Mouse (Mus musculus) intestine, embryonic 14.5 days (tissue): ENCODE results near the gene Krtap4-7. TPM values are rescaled to one million over a fixed set of nuclear protein-coding genes. Genes with fewer than 3 reads are reported as not detected.
"Not testable (repeated sequence)": the region's sequence is repeated elsewhere in the genome, so short reads cannot be mapped to it uniquely, and the experiment has no call there.

Experiments
- ATAC-seq: fragments of 200-750 bp; cut with Nextera tagmentation; replicated peaks from 2 replicates; pipeline ENCODE4 v1.8.0; 2017; ENCODE audit warnings: low read depth, moderate number of reproducible peaks, moderate TSS enrichment, moderate library complexity; ENCODE audit not compliant: low FRiP score, low TSS enrichment
- DNase-seq: peaks from one replicate; pipeline ENCODE4 v3.0.0-alpha.2; 2018; ENCODE audit warnings: low spot score
- H3K27ac ChIP-seq: fragments of 300-500 bp; sonication (generic); 2 replicates; pipeline ENCODE4 v1.5.1; 2014; ENCODE audit warnings: low read depth, mild to moderate bottlenecking, control low read depth
- H3K27me3 ChIP-seq: fragments of 300-500 bp; sonication (generic); replicated peaks from 2 replicates; pipeline ENCODE4 v1.6.1; 2014; ENCODE audit warnings: low read length, control low read depth; ENCODE audit not compliant: control insufficient read depth, insufficient read depth
- H3K36me3 ChIP-seq: fragments of 300-500 bp; sonication (generic); 2 replicates; pipeline ENCODE4 v1.6.1; 2014; ENCODE audit warnings: low read length, control low read depth; ENCODE audit not compliant: control insufficient read depth, insufficient read depth
- H3K4me1 ChIP-seq: fragments of 300-500 bp; sonication (generic); replicated peaks from 2 replicates; pipeline ENCODE4 v1.6.1; 2014; ENCODE audit warnings: low read length, control low read depth, mixed read lengths; ENCODE audit not compliant: control insufficient read depth, insufficient read depth
- H3K4me2 ChIP-seq: fragments of 300-500 bp; sonication (generic); 2 replicates; pipeline ENCODE4 v1.6.1; 2014; ENCODE audit warnings: low read length
- H3K4me3 ChIP-seq: fragments of 300-500 bp; sonication (generic); 2 replicates; pipeline ENCODE4 v1.5.1; 2014; ENCODE audit warnings: low read depth, low read length, control low read depth, mixed read lengths
- H3K9ac ChIP-seq: fragments of 300-500 bp; sonication (generic); 2 replicates; pipeline ENCODE4 v1.6.1; 2014; ENCODE audit warnings: mild to moderate bottlenecking, low read length
- H3K9me3 ChIP-seq: fragments of 300-500 bp; sonication (generic); 2 replicates; pipeline ENCODE4 v1.6.1; 2016; ENCODE audit warnings: low read length, control low read depth; ENCODE audit not compliant: control insufficient read depth
- WGBS: fragments of 180-500 bp; shearing (Covaris S2); extraction: QIAGEN DNeasy Blood & Tissue Kit; methylation state at CpG from one replicate; pipeline ENCODE4 v1.1.7; 2014; 5-methylcytosine and 5-hydroxymethylcytosine counted together
- polyA plus RNA-seq: library from polyadenylated mRNA; unstranded; fragments of >200 nt; fragmentation: Nextera tagmentation; extraction: Ambion mirVana; gene quantifications from 2 replicates; pipeline ENCODE4 v1.2.1, GENCODE M21; 2014

Gene Krtap4-7
- polyA plus RNA-seq, 1 experiment from 2014 or later: not detected

DNA sequence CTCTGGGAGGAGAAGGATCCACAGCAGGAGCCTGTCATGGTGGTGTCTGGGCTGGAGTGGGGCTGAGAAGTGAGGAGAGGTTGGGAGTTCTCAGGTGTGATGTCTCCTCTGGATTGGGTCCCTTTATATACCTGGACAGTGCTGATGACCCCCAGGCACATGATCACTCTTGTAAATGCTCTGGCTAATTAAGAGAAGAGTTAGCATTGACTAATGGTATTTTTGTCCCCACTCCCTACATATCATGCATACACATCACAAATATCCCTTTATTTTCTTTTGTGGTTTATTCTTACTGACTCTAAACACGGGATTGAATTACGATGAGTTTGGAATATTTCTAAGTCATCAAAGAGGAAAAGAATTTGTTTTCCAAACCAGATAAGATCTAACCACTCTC is 23.6 kb downstream of the Krtap4-7 start, which contains the start of gene Gm11562:
Gene Gm11562 (minus strand): TSS at position 101 of the 400 bp plus-strand sequence.
- 77% methylated on average over 2 of the region's 2 CpGs for WGBS
- no peaks in the 10 kb centered on the region for H3K4me1 ChIP-seq
- no peaks in the 10 kb centered on the region for H3K9me3 ChIP-seq
- H3K4me3 ChIP-seq: no peak within 1 kb of the TSS
- H3K27me3 ChIP-seq: no peaks in the 10 kb centered on the region
- ATAC-seq: no peak
- DNase-seq: no peak
- H3K27ac ChIP-seq: no peak within 1 kb of the TSS
- H3K9ac ChIP-seq: no peak within 1 kb of the TSS
- no peak within 1 kb of the TSS for H3K4me2 ChIP-seq
- no peaks in the 10 kb centered on the region for H3K36me3 ChIP-seq

GRCm38 (mm10) chr11:99614796-99615363 is 29.0 kb downstream of the Krtap4-7 start, which contains the start of gene Krtap2-4:
Gene Krtap2-4, minus strand, starts transcription at chr11:99614846.
- ATAC-seq (no peak), DNase-seq (no peak)
- H3K9me3 ChIP-seq: no peaks in the 10 kb centered on the region
- H3K9ac ChIP-seq: no peak within 1 kb of the TSS
- H3K4me2 ChIP-seq: no peak within 1 kb of the TSS
- WGBS: 72% methylated on average over 3 of the region's 3 CpGs
- H3K27me3 ChIP-seq: no peaks in the 10 kb centered on the region
- no peaks in the 10 kb centered on the region for H3K36me3 ChIP-seq
- H3K4me3 ChIP-seq: no peak within 1 kb of the TSS
- H3K27ac ChIP-seq: no peak within 1 kb of the TSS
- H3K4me1 ChIP-seq: no peaks in the 10 kb centered on the region

DNA sequence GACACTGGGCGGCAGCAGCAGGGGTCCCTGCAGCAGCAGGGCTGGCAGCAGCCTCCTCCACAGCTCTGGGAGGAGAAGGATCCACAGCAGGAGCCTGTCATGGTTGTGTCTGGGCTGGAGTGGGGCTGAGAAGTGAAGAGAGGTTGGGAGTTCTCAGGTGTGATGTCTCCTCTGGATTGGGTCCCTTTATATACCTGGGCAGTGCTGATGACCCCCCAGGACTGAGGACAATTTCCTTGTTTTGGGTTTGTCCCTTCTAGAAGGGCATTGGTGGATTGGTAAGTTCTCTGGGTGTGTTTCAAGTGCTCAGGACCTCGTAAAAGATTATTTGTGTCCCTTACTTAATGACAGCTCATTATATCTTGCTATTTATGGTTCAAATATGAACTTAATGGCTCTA is 33.8 kb downstream of the Krtap4-7 start, which contains the start of gene Gm11937:
Gene Gm11937 (minus strand): TSS at position 101 of the 400 bp plus-strand sequence.
- not testable (repeated sequence) for DNase-seq, H3K4me1 ChIP-seq

DNA sequence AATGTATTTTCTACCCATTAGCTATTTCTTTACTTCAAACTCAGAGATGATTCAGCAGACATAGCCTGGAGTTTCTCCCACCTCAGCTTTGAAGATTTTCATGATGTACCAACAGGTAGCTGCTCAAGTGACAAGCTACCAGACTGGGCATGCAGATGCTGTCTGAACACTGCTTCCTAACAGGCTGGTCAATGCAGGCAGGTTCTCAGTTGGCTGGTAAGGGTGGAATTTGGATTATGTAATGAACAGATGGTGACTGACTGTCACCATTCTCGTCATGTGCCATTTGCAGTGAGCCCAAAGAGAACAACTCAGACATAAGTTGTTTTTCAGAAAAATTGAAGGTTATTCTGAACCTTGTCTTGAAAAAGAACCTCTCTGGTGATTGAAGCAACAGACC is 34.8 kb downstream of the Krtap4-7 start:
- ATAC-seq (no peak), DNase-seq (no peak)
- Histone ChIP-seq H3K9me3 (no peaks in the 10 kb centered on the region), H3K4me2 (no peak overlapping the region), H3K36me3 (no peaks in the 10 kb centered on the region), H3K27me3 (no peaks in the 10 kb centered on the region), H3K4me1 (no peaks in the 10 kb centered on the region), H3K4me3 (no peak overlapping the region), H3K27ac (no peak overlapping the region), H3K9ac (no peak overlapping the region)
- 76% methylated on average over 1 of the region's 1 CpGs for WGBS

More for the DNA sequence above, 33.8 kb downstream of the Krtap4-7 start, which contains the start of gene Gm11937:
- not testable (repeated sequence) for H3K4me3 ChIP-seq, H3K4me2 ChIP-seq, H3K27me3 ChIP-seq, H3K36me3 ChIP-seq, H3K9me3 ChIP-seq, H3K27ac ChIP-seq, H3K9ac ChIP-seq, ATAC-seq
- WGBS: 47% methylated on average over 2 of the region's 2 CpGs

GRCm38 (mm10) chr11:99603208-99603607 is 40.7 kb downstream of the Krtap4-7 start, which contains the start of gene Gm11938:
Gene Gm11938, minus strand, starts transcription at chr11:99603308.
- not testable (repeated sequence) for ATAC-seq, H3K4me1 ChIP-seq, H3K4me3 ChIP-seq, H3K36me3 ChIP-seq, H3K9ac ChIP-seq, DNase-seq, H3K27me3 ChIP-seq, H3K27ac ChIP-seq, H3K9me3 ChIP-seq, H3K4me2 ChIP-seq
- 43% methylated on average over 1 of the region's 1 CpGs for WGBS

DNA sequence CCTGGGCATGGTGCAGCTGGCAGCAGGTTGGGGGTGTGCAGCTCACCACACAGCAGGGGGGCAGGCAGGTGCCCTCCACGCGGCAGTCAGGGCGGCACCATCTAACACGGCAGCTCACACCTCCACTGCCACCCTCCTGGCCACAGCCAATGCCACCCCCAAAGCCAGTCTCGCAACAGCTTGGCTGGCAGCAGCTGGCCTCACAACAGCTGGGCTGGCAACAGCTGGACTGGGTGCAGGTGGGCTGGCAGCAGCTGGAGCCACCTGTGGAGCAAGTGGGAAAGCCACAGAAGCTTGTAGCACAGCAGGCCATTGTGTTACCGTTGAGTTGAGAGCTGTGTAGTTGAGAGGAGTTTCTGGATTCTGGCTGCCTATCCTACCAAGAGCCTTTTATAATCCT is 46.1 kb downstream of the Krtap4-7 start, which contains the start of gene Krtap9-3:
Gene Krtap9-3 (minus strand): TSS at position 364 of the 400 bp plus-strand sequence.
- not testable (repeated sequence) for H3K4me2 ChIP-seq, H3K27me3 ChIP-seq, H3K36me3 ChIP-seq, DNase-seq, H3K27ac ChIP-seq, ATAC-seq, H3K9ac ChIP-seq, H3K4me3 ChIP-seq, H3K4me1 ChIP-seq, H3K9me3 ChIP-seq
- 80% methylated on average over 6 of the region's 6 CpGs for WGBS

Other genes with a start within 250 kb of the Krtap4-7 start
- gene Krt12, start 221.8 kb downstream of the Krtap4-7 start, polyA plus RNA-seq: not detected in 2 replicates
- 16.5 and 17.1 TPM in 2 replicates for gene Krt20, start 205.9 kb downstream of the Krtap4-7 start, polyA plus RNA-seq
- 6.0 and 9.2 TPM in 2 replicates for gene Krt23, start 151.0 kb downstream of the Krtap4-7 start, polyA plus RNA-seq
- gene Krt39, start 122.8 kb downstream of the Krtap4-7 start, polyA plus RNA-seq: not detected in 2 replicates
- not detected in 2 replicates for gene Krt40, start 100.9 kb downstream of the Krtap4-7 start, polyA plus RNA-seq
- not detected in 2 replicates for gene Krtap3-3, start 93.2 kb downstream of the Krtap4-7 start, polyA plus RNA-seq
- not detected in 2 replicates for gene Krtap3-2, start 87.2 kb downstream of the Krtap4-7 start, polyA plus RNA-seq
- not detected in 2 replicates for gene Gm11939, start 84.6 kb downstream of the Krtap4-7 start, polyA plus RNA-seq
- gene Krtap3-1, start 77.5 kb downstream of the Krtap4-7 start, polyA plus RNA-seq: not detected in 2 replicates
- not detected in 2 replicates for gene Krtap1-5, start 63.1 kb downstream of the Krtap4-7 start, polyA plus RNA-seq
- gene Krtap1-4, start 60.4 kb downstream of the Krtap4-7 start, polyA plus RNA-seq: not detected in 2 replicates
- not detected in 2 replicates for gene Krtap1-3, start 52.8 kb downstream of the Krtap4-7 start, polyA plus RNA-seq
- gene Krtap9-3, start 46.0 kb downstream of the Krtap4-7 start, polyA plus RNA-seq: not detected in 2 replicates
- gene Gm11938, start 40.8 kb downstream of the Krtap4-7 start, polyA plus RNA-seq: not detected in 2 replicates
- not detected in 2 replicates for gene Gm11937, start 33.9 kb downstream of the Krtap4-7 start, polyA plus RNA-seq
- not detected in 2 replicates for gene Krtap2-4, start 29.2 kb downstream of the Krtap4-7 start, polyA plus RNA-seq
- gene Gm11562, start 23.7 kb downstream of the Krtap4-7 start, polyA plus RNA-seq: not detected in 2 replicates
- gene Krtap4-1, start 15.9 kb downstream of the Krtap4-7 start, polyA plus RNA-seq: not detected in 2 replicates
- not detected in 2 replicates for gene Krtap4-2, start 9.0 kb downstream of the Krtap4-7 start, polyA plus RNA-seq
- gene Gm11555, start 6.1 kb upstream of the Krtap4-7 start, polyA plus RNA-seq: not detected in 2 replicates
- gene Gm11563, start 14.9 kb upstream of the Krtap4-7 start, polyA plus RNA-seq: not detected in 2 replicates
- gene Krtap4-6, start 21.9 kb upstream of the Krtap4-7 start, polyA plus RNA-seq: not detected in 2 replicates
- not detected in 2 replicates for gene Gm14190, start 46.7 kb upstream of the Krtap4-7 start, polyA plus RNA-seq
- not detected in 2 replicates for gene Gm14180, start 90.2 kb upstream of the Krtap4-7 start, polyA plus RNA-seq
- not detected in 2 replicates for gene Gm11595, start 128.8 kb upstream of the Krtap4-7 start, polyA plus RNA-seq
- gene Krtap4-8, start 136.6 kb upstream of the Krtap4-7 start, polyA plus RNA-seq: not detected in 2 replicates
- not detected in 2 replicates for gene Krtap4-9, start 141.1 kb upstream of the Krtap4-7 start, polyA plus RNA-seq
- gene Gm11596, start 149.4 kb upstream of the Krtap4-7 start, polyA plus RNA-seq: not detected in 2 replicates
- gene Gm11569, start 154.8 kb upstream of the Krtap4-7 start, polyA plus RNA-seq: not detected in 2 replicates
- gene Gm11554, start 160.4 kb upstream of the Krtap4-7 start, polyA plus RNA-seq: not detected in 2 replicates
- not detected in 2 replicates for gene Krtap4-13, start 165.8 kb upstream of the Krtap4-7 start, polyA plus RNA-seq
- not detected in 2 replicates for gene Gm11564, start 171.6 kb upstream of the Krtap4-7 start, polyA plus RNA-seq
- gene 2300003K06Rik, start 194.0 kb upstream of the Krtap4-7 start, polyA plus RNA-seq: not detected in 2 replicates
- 0.19 TPM in 1 of 2 replicates, not detected in the other for gene Krtap4-16, start 207.5 kb upstream of the Krtap4-7 start, polyA plus RNA-seq
- not detected in 2 replicates for gene Gm11568, start 213.8 kb upstream of the Krtap4-7 start, polyA plus RNA-seq
- gene Gm11559, start 220.4 kb upstream of the Krtap4-7 start, polyA plus RNA-seq: not detected in 2 replicates
- gene Krtap9-1, start 229.3 kb upstream of the Krtap4-7 start, polyA plus RNA-seq: not detected in 2 replicates
- not detected in 2 replicates for gene Gm11567, start 235.1 kb upstream of the Krtap4-7 start, polyA plus RNA-seq